Mouse (Mus musculus): Measurements from ENCODE around the gene Tmem101.

DNA sequence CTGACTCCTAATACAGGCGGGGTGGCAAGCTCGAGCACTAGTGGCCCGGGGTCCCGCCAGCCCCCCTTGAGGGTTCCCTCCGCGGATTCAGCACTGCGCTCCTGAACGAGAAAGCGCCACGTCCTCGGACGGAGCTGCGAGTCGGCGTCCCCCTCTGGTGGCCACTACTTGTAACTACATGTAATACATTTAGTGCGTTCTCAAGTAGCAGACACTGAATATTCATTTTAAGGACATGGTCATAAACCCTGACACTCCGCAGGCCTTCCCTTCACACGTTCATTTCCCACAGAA is 17.8 kb downstream of the Tmem101 start:
- TF ChIP-seq CTCF (IDR thresholded peaks at IDR 0.05; ENCODE audit: low read depth, low read length): peak; percentile 96
- no peak for TF ChIP-seq POLR2A (IDR thresholded peaks at IDR 0.05; ENCODE audit: extremely low read depth, insufficient read depth, low read length)

Measured in liver, adult 2 months (tissue).